Mouse (Mus musculus) erythroblast, embryonic 14.5 days (primary cell): ENCODE data around the gene Rab7b.

ENCODE experiments used
- GATA1 ChIP-seq: IDR thresholded peaks from 2 replicates; pipeline ENCODE4 v1.6.1; 2012; ENCODE audit warnings: low read length, inconsistent platforms, mixed read lengths
- TAL1 ChIP-seq: IDR thresholded peaks from 3 replicates; pipeline ENCODE4 v1.6.1; 2012; ENCODE audit warnings: low read length, inconsistent platforms, mixed read lengths

- TF ChIP-seq GATA1 (no peak), TAL1 (no peak)
Measured at GRCm38 (mm10) chr1:131679644-131680043, 8.9 kb upstream of the Rab7b start.
